Mouse (Mus musculus) liver, embryonic 11.5 days (tissue): ENCODE data around the gene Cfap97. TPM values are rescaled to one million over a fixed set of nuclear protein-coding genes. Genes with fewer than 3 reads are reported as not detected.
"Not testable (repeated sequence)": the region's sequence is repeated elsewhere in the genome, so short reads cannot be mapped to it uniquely, and the experiment has no call there.

Experiments
- ATAC-seq: fragments of 200-750 bp; cut with Nextera tagmentation; replicated peaks from 2 replicates; pipeline ENCODE4 v1.8.0; 2017; ENCODE audit warnings: moderate number of reproducible peaks, mild to moderate bottlenecking, moderate TSS enrichment, moderate library complexity; ENCODE audit not compliant: low FRiP score
- DNase-seq: peaks from one replicate; pipeline ENCODE4 v3.0.0-alpha.2; 2017; ENCODE audit warnings: low spot score
- H3K27ac ChIP-seq: fragments of 300-500 bp; sonication (generic); 2 replicates; pipeline ENCODE4 v1.5.1; 2014; ENCODE audit warnings: mild to moderate bottlenecking, low read depth, low read length, control low read depth
- H3K27me3 ChIP-seq: fragments of 300-500 bp; sonication (generic); replicated peaks from 2 replicates; pipeline ENCODE4 v1.6.1; 2014; ENCODE audit warnings: low read length, mixed read lengths; ENCODE audit not compliant: control insufficient read depth, insufficient read depth
- H3K36me3 ChIP-seq: fragments of 300-500 bp; sonication (generic); 2 replicates; pipeline ENCODE4 v1.6.1; 2014; ENCODE audit warnings: mild to moderate bottlenecking, low read length, moderate library complexity, mixed read lengths; ENCODE audit not compliant: control insufficient read depth, insufficient read depth
- H3K4me1 ChIP-seq: fragments of 300-500 bp; sonication (generic); replicated peaks from 2 replicates; pipeline ENCODE4 v1.6.1; 2014; ENCODE audit warnings: low read length, mixed read lengths; ENCODE audit not compliant: control insufficient read depth, insufficient read depth
- H3K4me2 ChIP-seq: fragments of 300-500 bp; sonication (generic); 2 replicates; pipeline ENCODE4 v1.6.1; 2014; ENCODE audit warnings: mild to moderate bottlenecking, control low read depth, moderate library complexity
- H3K4me3 ChIP-seq: fragments of 300-500 bp; sonication (generic); 2 replicates; pipeline ENCODE4 v1.5.1; 2014; ENCODE audit warnings: low read depth, low read length, control low read depth
- H3K9ac ChIP-seq: fragments of 300-500 bp; sonication (generic); 2 replicates; pipeline ENCODE4 v1.6.1; 2014; ENCODE audit warnings: low read depth, low read length, control low read depth
- H3K9me3 ChIP-seq: fragments of 300-500 bp; sonication (generic); 2 replicates; pipeline ENCODE4 v1.6.1; 2016; ENCODE audit warnings: low read length, inconsistent platforms, mixed read lengths; ENCODE audit not compliant: control insufficient read depth
- WGBS: fragments of 180-500 bp; shearing (Covaris S2); extraction: QIAGEN DNeasy Blood & Tissue Kit; methylation state at CpG from one replicate; pipeline ENCODE4 v1.1.7; 2014; 5-methylcytosine and 5-hydroxymethylcytosine counted together
- polyA plus RNA-seq: library from polyadenylated mRNA; unstranded; fragments of >200 nt; fragmentation: Nextera tagmentation; extraction: Ambion mirVana; gene quantifications from 2 replicates; pipeline ENCODE4 v1.2.1, GENCODE M21; 2014

Gene Cfap97
- polyA plus RNA-seq, result 16.2 and 18.0 TPM in 2 replicates

GRCm38 (mm10) chr8:46151202-46152062 lies at the start of gene Cfap97:
Gene Cfap97, plus strand, starts transcription at chr8:46151771.
- no peaks in the 10 kb centered on the region for H3K9me3 ChIP-seq
- H3K27me3 ChIP-seq, result no peaks in the 10 kb centered on the region
- H3K36me3 ChIP-seq, result no peaks in the 10 kb centered on the region
- 1% methylated on average over 64 of the region's 75 CpGs for WGBS
- H3K4me2 ChIP-seq, result peak within 1 kb of the TSS; percentile 92
- peak within 1 kb of the TSS; percentile 91 for H3K4me3 ChIP-seq
- peak within 1 kb of the TSS; percentile 84 for H3K9ac ChIP-seq
- ATAC-seq (peak; percentile 69), DNase-seq (peak; percentile 69)
- peaks cover 13% of the 10 kb centered on the region; the same call in 1 of the 2 replicates for H3K4me1 ChIP-seq
- peak within 1 kb of the TSS; percentile 28; the same call in 1 of the 2 replicates for H3K27ac ChIP-seq

- H3K4me3 ChIP-seq, result no peak overlapping the region
- no peaks in the 10 kb centered on the region for H3K27me3 ChIP-seq
- H3K36me3 ChIP-seq, result peaks cover 12% of the 10 kb centered on the region
- DNase-seq (no peak), ATAC-seq (no peak)
- H3K4me2 ChIP-seq, result no peak overlapping the region
- H3K9ac ChIP-seq, result no peak overlapping the region
- no peaks in the 10 kb centered on the region for H3K4me1 ChIP-seq
- H3K27ac ChIP-seq, result no peak overlapping the region
- 92% methylated on average over 11 of the region's 11 CpGs for WGBS
- H3K9me3 ChIP-seq, result peaks cover 2% of the 10 kb centered on the region; the same call in 1 of the 2 replicates
Measured at GRCm38 (mm10) chr8:46103434-46103833, 48.1 kb upstream of the Cfap97 start.

GRCm38 (mm10) chr8:46107690-46108089 lies 43.9 kb upstream of the Cfap97 start:
- Histone ChIP-seq H3K9me3 (no peaks in the 10 kb centered on the region), H3K4me2 (no peak overlapping the region), H3K27ac (no peak overlapping the region)

GRCm38 (mm10) chr8:46113421-46114170 lies 38.0 kb upstream of the Cfap97 start:
- H3K9ac ChIP-seq, DNase-seq, ATAC-seq, H3K4me1 ChIP-seq, H3K27me3 ChIP-seq, H3K27ac ChIP-seq, H3K9me3 ChIP-seq, H3K36me3 ChIP-seq, H3K4me2 ChIP-seq, H3K4me3 ChIP-seq: not testable (repeated sequence)

More at GRCm38 (mm10) chr8:46107690-46108089, 43.9 kb upstream of the Cfap97 start:
- ATAC-seq (no peak), DNase-seq (no peak)
- H3K27me3 ChIP-seq, result no peaks in the 10 kb centered on the region
- peaks cover 5% of the 10 kb centered on the region for H3K36me3 ChIP-seq
- no peak overlapping the region for H3K4me3 ChIP-seq
- no peak overlapping the region for H3K9ac ChIP-seq
- H3K4me1 ChIP-seq, result no peaks in the 10 kb centered on the region

GRCm38 (mm10) chr8:46117172-46117571 lies 34.4 kb upstream of the Cfap97 start:
- no peak overlapping the region for H3K4me2 ChIP-seq
- H3K27me3 ChIP-seq, result no peaks in the 10 kb centered on the region
- H3K9me3 ChIP-seq, result no peaks in the 10 kb centered on the region
- DNase-seq, result no peak
- no peaks in the 10 kb centered on the region for H3K36me3 ChIP-seq
- no peak overlapping the region for H3K27ac ChIP-seq
- H3K4me1 ChIP-seq, result no peaks in the 10 kb centered on the region
- no peak overlapping the region for H3K9ac ChIP-seq
- 80% methylated on average over 3 of the region's 3 CpGs for WGBS
- no peak overlapping the region for H3K4me3 ChIP-seq
- ATAC-seq, result no peak

- no peak overlapping the region for H3K9ac ChIP-seq
- no peaks in the 10 kb centered on the region for H3K36me3 ChIP-seq
- H3K27me3 ChIP-seq, result no peaks in the 10 kb centered on the region
- ATAC-seq, result no peak
- 89% methylated on average over 3 of the region's 3 CpGs for WGBS
- no peaks in the 10 kb centered on the region for H3K9me3 ChIP-seq
- H3K4me2 ChIP-seq, result no peak overlapping the region
- DNase-seq, result no peak
- no peak overlapping the region for H3K27ac ChIP-seq
- no peak overlapping the region for H3K4me3 ChIP-seq
- no peaks in the 10 kb centered on the region for H3K4me1 ChIP-seq
Measured at GRCm38 (mm10) chr8:46119176-46119575, 32.4 kb upstream of the Cfap97 start.

GRCm38 (mm10) chr8:46122498-46122897 lies 29.1 kb upstream of the Cfap97 start:
- Histone ChIP-seq H3K4me3 (no peak overlapping the region), H3K27me3 (no peaks in the 10 kb centered on the region), H3K27ac (no peak overlapping the region), H3K36me3 (no peaks in the 10 kb centered on the region), H3K9ac (no peak overlapping the region), H3K9me3 (no peaks in the 10 kb centered on the region), H3K4me1 (no peaks in the 10 kb centered on the region), H3K4me2 (no peak overlapping the region)
- ATAC-seq (no peak), DNase-seq (no peak)
- 100% methylated on average over 2 of the region's 2 CpGs for WGBS

- Histone ChIP-seq H3K27ac (no peak overlapping the region), H3K9ac (no peak overlapping the region), H3K36me3 (no peaks in the 10 kb centered on the region; the same call in 1 of the 2 replicates), H3K4me2 (no peak overlapping the region), H3K27me3 (no peaks in the 10 kb centered on the region), H3K9me3 (no peaks in the 10 kb centered on the region), H3K4me3 (no peak overlapping the region), H3K4me1 (no peaks in the 10 kb centered on the region)
- ATAC-seq, result no peak
- no peak for DNase-seq
- WGBS, result 75% methylated on average over 2 of the region's 2 CpGs
Measured at GRCm38 (mm10) chr8:46130426-46130825, 21.1 kb upstream of the Cfap97 start.
